8 mouse cellular contexts compared by ENCODE assay signal in genomic region chr19:38043281-38043981, GRCm38 (mm10). TPM values are rescaled to one million over a fixed set of nuclear protein-coding genes. Genes with fewer than 3 reads are reported as not detected.
DNase-seq lines count a peak whose midpoint lies in the region; ATAC-seq and TF ChIP-seq lines count a peak whose summit lies in the region.

TSS of gene Myof (minus strand) at chr19:38043577.

- peak; percentile 11 to 14 for DNase-seq in left cerebral cortex, postnatal 25 days (ENCODE audit: low spot score in 2 of 2)
- no peak for DNase-seq in left cerebral cortex, postnatal 36 days (ENCODE audit: low spot score in 2 of 2)
- DNase-seq in heart, adult 11 months: peak; percentile 97
- no peak for DNase-seq in liver, postnatal 0 days

- H3K9me3 ChIP-seq in intestine, embryonic 16.5 days (ENCODE audit: control insufficient read depth, low read length): no peaks in the 10 kb centered on the region
- no peaks in the 10 kb centered on the region for H3K9me3 ChIP-seq in liver, postnatal 0 days (ENCODE audit: low read length)
- H3K9me3 ChIP-seq in neural tube, embryonic 12.5 days: no peaks in the 10 kb centered on the region

- peak; percentile 84 for ATAC-seq in intestine, embryonic 16.5 days
- ATAC-seq in liver, postnatal 0 days: peak; percentile 84
- peak; percentile 9; the same call in 1 of the 2 replicates for ATAC-seq in neural tube, embryonic 12.5 days (ENCODE audit: low FRiP score, low read depth)
- no peak for ATAC-seq in inflammation-experienced regulatory T-cells, adult 6 months

- TF ChIP-seq CTCF in cortical plate, adult 2 months (IDR thresholded peaks at IDR 0.05; ENCODE audit: extremely low read depth, insufficient read depth, low read length): peak; percentile 24; the same call in 1 of the 2 replicates
- TF ChIP-seq CTCF in liver, postnatal 0 days (IDR thresholded peaks at IDR 0.05; ENCODE audit: low read depth): peak; percentile 70

- H3K27me3 ChIP-seq in intestine, embryonic 16.5 days (replicated peaks; ENCODE audit: control insufficient read depth, insufficient read depth, low read length): no peaks in the 10 kb centered on the region
- H3K27me3 ChIP-seq in liver, postnatal 0 days (ENCODE audit: insufficient read depth, low read length): 0 out of 2 replicates have a peak, but pooled peaks cover 4% of the 10 kb centered on the region
- H3K27me3 ChIP-seq in neural tube, embryonic 12.5 days (replicated peaks): peaks cover 25% of the 10 kb centered on the region

- H3K9ac ChIP-seq in intestine, embryonic 16.5 days (ENCODE audit: low read depth, low read length): peak within 1 kb of the TSS; percentile 50
- peak within 1 kb of the TSS; percentile 56 for H3K9ac ChIP-seq in liver, postnatal 0 days (replicated peaks)
- H3K9ac ChIP-seq in neural tube, embryonic 12.5 days: peak within 1 kb of the TSS; percentile 44; the same call in 1 of the 2 replicates

- peak within 1 kb of the TSS; percentile 24 for H3K4me3 ChIP-seq in cortical plate, adult 2 months (ENCODE audit: insufficient read depth, low read length)
- H3K4me3 ChIP-seq in intestine, embryonic 16.5 days (ENCODE audit: low read length): peak within 1 kb of the TSS; percentile 53
- H3K4me3 ChIP-seq in liver, postnatal 0 days (ENCODE audit: low read depth, low read length): peak within 1 kb of the TSS; percentile 46
- peak within 1 kb of the TSS; percentile 34 for H3K4me3 ChIP-seq in neural tube, embryonic 12.5 days

- H3K4me2 ChIP-seq in intestine, embryonic 16.5 days (ENCODE audit: low read depth, low read length): peak within 1 kb of the TSS; percentile 67
- H3K4me2 ChIP-seq in liver, postnatal 0 days (ENCODE audit: low read depth, low read length): peak within 1 kb of the TSS; percentile 84
- peak within 1 kb of the TSS; percentile 67 for H3K4me2 ChIP-seq in neural tube, embryonic 12.5 days (replicated peaks)

- 1% methylated on average over 28 of the region's 28 CpGs for WGBS in intestine, embryonic 16.5 days
- under 1% methylated on average over 28 of the region's 28 CpGs for WGBS in liver, postnatal 0 days (ENCODE audit: insufficient replicate concordance)
- WGBS in neural tube, embryonic 12.5 days: under 1% methylated on average over 28 of the region's 28 CpGs

- no peak for TF ChIP-seq POLR2A in cortical plate, adult 2 months (IDR thresholded peaks at IDR 0.05; ENCODE audit: extremely low read depth, insufficient read depth, low read length)

- TF ChIP-seq EP300 in liver, postnatal 0 days (IDR thresholded peaks at IDR 0.05; ENCODE audit: low read depth): no peak

- intact Hi-C loops in left cerebral cortex, postnatal 25 days (cut with DNase I): loop anchor here (2.0 kb wide), 1 partner anchor 89 kb away; no protein-coding TSS in a partner anchor
- intact Hi-C loops in left cerebral cortex, postnatal 36 days (cut with DNase I): loop anchor here (2.0 kb wide), 1 partner anchor 89 kb away; no protein-coding TSS in a partner anchor

- no peak within 1 kb of the TSS for H3K27ac ChIP-seq in cortical plate, adult 2 months (ENCODE audit: insufficient read depth, low read length)
- peak within 1 kb of the TSS; percentile 67 for H3K27ac ChIP-seq in intestine, embryonic 16.5 days (ENCODE audit: low read length)
- H3K27ac ChIP-seq in liver, postnatal 0 days (ENCODE audit: low read depth): peak within 1 kb of the TSS; percentile 55
- no peak within 1 kb of the TSS for H3K27ac ChIP-seq in neural tube, embryonic 12.5 days

- no peaks in the 10 kb centered on the region for H3K4me1 ChIP-seq in cortical plate, adult 2 months (ENCODE audit: control insufficient read depth, insufficient read depth, low read length)
- H3K4me1 ChIP-seq in intestine, embryonic 16.5 days (ENCODE audit: control insufficient read depth, insufficient read depth, low read length): 0 out of 2 replicates have a peak, but pooled peaks cover 4% of the 10 kb centered on the region
- peaks cover 6% of the 10 kb centered on the region; the same call in 1 of the 2 replicates for H3K4me1 ChIP-seq in liver, postnatal 0 days (ENCODE audit: insufficient read depth)
- peaks cover 15% of the 10 kb centered on the region for H3K4me1 ChIP-seq in neural tube, embryonic 12.5 days

- H3K36me3 ChIP-seq in intestine, embryonic 16.5 days (ENCODE audit: control insufficient read depth, insufficient read depth, low read length): no peaks in the 10 kb centered on the region
- H3K36me3 ChIP-seq in liver, postnatal 0 days (replicated peaks; ENCODE audit: insufficient read depth, low read length): no peaks in the 10 kb centered on the region
- H3K36me3 ChIP-seq in neural tube, embryonic 12.5 days: no peaks in the 10 kb centered on the region

RNA-seq across cellular contexts. Expression of gene Myof, which starts in this region (rescaled TPM):
- 1 to 10 TPM; 5.6 to 5.7 TPM for total RNA-seq in left cerebral cortex, postnatal 25 days (2021)
- total RNA-seq in left cerebral cortex, postnatal 36 days (2021): 1 to 10 TPM; 3.5 to 7.6 TPM
- polyA plus RNA-seq in cortical plate, adult 2 months (2012; rRNA removed): 4.3 and 4.8 TPM in 2 replicates
- polyA plus RNA-seq in intestine, embryonic 16.5 days (2015; fragmentation: Nextera tagmentation; extraction: Ambion mirVana): 6.5 and 9.2 TPM in 2 replicates
- 1.6 and 1.7 TPM in 2 replicates for polyA plus RNA-seq in liver, postnatal 0 days (2015; fragmentation: Nextera tagmentation; extraction: Ambion mirVana)
- 3.5 and 3.9 TPM in 2 replicates for polyA plus RNA-seq in neural tube, embryonic 12.5 days (2016; fragmentation: Nextera tagmentation; extraction: Ambion mirVana)
- polyA plus RNA-seq in inflammation-experienced regulatory T-cells, adult 6 months (2017; shearing (Covaris generic)): under 1 TPM in 1 of 3 experiments, not detected in 2; 0.35 TPM

Comparison
In these comparisons a context has a peak if more than half of its experiments do, and no peak if none do; other contexts are left out.
1. DNase-seq: peak in left cerebral cortex, postnatal 25 days (2 of 2) and heart, adult 11 months (single experiment); none in left cerebral cortex, postnatal 36 days (0 of 2) and liver, postnatal 0 days (single experiment).
2. H3K27ac ChIP-seq: peak in intestine, embryonic 16.5 days (single experiment) and liver, postnatal 0 days (single experiment); none in cortical plate, adult 2 months (single experiment) and neural tube, embryonic 12.5 days (single experiment).
3. Peak in every context shown above with its lines, with median percentiles within 50 percentile points of each other: H3K4me3 ChIP-seq, H3K4me2 ChIP-seq and H3K9ac ChIP-seq.